Mouse (Mus musculus): ENCODE results near the gene Palm3.

DNA sequence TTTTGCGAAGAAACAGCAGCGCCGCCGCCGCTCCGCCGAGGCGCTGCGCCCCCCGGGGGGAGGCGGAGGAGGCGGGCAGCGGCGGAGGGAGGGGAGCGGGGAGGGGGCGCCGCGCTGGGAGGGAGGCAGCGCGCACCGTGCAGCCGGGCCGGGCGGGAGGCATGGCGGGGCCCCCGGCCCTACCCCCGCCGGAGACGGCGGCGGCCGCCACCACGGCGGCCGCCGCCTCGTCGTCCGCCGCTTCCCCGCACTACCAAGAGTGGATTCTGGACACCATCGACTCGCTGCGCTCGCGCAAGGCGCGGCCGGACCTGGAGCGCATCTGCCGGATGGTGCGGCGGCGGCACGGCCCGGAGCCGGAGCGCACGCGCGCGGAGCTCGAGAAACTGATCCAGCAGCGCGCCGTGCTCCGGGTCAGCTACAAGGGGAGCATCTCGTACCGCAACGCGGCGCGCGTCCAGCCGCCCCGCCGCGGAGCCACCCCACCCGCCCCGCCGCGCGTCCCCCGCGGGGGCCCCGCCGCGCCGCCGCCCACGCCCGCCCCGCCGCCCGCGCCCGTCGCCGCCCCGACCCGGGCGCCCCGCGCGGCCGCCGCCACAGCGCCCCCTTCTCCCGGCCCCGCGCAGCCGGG is 23.6 kb upstream of the Palm3 start, which contains the start of gene Samd1:
- TF ChIP-seq CTCF (IDR thresholded peaks at IDR 0.05) (no peak), POLR2A (IDR thresholded peaks at IDR 0.05; ENCODE audit: insufficient read depth, low read depth, low read length) (no peak)
